Mouse (Mus musculus) B cell, adult 2 months (primary cell): ENCODE data around the gene Olfr1432.
"Not testable (repeated sequence)": the region's sequence is repeated elsewhere in the genome, so short reads cannot be mapped to it uniquely, and the experiment has no call there.

Experiments used
- DNase-seq, 2 experiments: peaks; one replicate each; pipeline ENCODE4 v3.0.0; 2022

Gene Olfr1432

DNA sequence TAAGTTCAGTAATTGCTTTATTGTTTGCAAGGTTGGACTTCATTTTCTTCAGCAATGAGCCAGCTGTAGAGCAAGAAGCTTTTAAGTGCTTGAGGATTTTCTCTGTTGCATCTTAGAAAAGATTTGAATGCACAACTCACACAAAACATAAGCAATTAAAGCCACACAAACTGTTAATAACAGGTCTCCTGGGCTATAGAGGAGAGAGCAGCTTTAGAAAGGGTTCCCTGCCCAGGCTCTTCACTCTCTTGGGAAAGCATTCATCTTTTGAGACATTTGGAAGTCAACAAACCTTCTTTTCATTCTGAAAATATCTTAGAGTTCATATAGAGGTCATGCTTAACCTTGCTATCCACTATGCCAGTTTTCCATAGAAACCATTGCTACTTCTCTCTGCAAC lies at the start of gene Olfr1432:
Gene Olfr1432, minus strand, starts transcription at position 101 of the 400 bp plus-strand sequence.
- DNase-seq = not testable (repeated sequence)

DNA sequence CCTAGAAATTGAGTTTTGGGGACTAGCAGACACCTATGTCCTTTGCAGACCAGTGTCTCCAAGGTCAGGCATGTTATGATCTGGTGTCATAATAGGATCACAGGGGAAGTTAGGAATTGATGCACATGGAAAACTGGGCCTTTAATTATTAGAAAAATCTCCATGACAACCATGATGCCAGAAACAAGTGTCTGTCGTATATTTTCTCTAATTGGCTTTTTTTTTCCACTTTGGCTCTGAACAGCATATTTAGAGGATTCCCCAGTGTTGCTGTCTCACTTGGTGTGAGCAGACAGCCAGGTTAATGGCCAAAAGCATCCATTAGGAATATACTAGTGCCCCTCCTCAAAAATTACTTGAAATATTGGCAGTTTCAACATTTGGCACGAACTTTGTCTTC lies 47.2 kb upstream of the Olfr1432 start, which contains the start of gene Olfr1434:
Gene Olfr1434, plus strand, starts transcription at position 301 of the 400 bp plus-strand sequence.
- DNase-seq = no peak

DNA sequence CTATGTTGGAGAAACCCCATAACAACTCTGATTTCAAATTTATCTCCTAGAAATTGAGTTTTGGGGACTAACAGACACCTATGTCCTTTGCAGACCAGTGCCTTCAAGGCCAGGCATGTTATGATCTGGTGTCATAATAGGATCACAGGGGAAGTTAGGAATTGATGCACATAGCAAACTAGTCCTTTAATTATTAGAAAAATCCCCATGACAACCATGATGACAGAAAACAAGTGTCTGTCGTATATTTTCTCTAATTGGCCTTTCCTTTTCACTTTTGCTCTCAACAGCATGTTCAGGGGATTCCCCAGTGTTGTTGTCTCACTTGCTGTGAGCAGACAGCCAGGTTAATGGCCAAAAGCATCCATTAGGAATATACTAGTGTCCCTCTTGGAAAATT lies 28.3 kb upstream of the Olfr1432 start, which contains the start of gene Olfr235:
Gene Olfr235, plus strand, starts transcription at position 301 of the 400 bp plus-strand sequence.
- no peak for DNase-seq

DNA sequence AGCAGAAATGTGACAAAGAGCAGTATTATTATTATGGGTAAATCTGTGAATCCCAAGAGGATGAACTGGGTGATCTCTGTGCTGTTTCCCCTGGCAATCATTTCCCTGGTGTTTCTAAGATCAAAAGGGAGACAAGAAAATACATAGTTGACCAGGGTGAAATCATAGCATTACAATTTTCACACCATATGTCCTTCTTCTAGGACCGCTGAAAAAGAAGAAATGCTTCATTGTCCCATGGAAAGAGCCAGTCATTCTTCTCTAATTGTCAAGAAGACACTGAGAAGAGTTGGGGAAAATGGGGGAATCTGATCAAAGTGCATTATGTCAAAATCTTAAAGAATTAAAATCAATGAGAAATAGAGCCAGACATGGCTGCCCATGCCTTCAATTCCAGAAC lies 9.2 kb upstream of the Olfr1432 start, which contains the start of gene Olfr262:
Gene Olfr262, minus strand, starts transcription at position 101 of the 400 bp plus-strand sequence.
- no peak for DNase-seq

DNA sequence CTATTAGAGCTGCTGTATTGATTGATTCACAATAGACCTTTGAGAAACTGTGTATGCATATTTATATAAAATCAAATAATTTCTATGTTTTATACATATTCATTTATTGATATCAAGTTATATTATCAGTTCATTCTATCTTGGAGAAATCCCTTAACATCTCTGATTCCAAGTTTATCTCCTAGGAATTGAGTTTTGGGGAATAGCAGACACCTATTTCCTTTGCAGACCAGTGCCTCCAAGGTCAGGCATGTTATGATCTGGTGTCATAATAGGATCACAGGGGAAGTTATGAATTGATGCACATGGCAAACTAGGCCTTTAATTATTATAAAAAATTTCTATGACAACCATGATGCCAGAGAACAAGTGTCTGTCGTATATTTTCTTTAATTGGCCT lies 32.1 kb downstream of the Olfr1432 start, which contains the start of gene Olfr1431:
Gene Olfr1431, plus strand, starts transcription at position 301 of the 400 bp plus-strand sequence.
- no peak for DNase-seq

DNA sequence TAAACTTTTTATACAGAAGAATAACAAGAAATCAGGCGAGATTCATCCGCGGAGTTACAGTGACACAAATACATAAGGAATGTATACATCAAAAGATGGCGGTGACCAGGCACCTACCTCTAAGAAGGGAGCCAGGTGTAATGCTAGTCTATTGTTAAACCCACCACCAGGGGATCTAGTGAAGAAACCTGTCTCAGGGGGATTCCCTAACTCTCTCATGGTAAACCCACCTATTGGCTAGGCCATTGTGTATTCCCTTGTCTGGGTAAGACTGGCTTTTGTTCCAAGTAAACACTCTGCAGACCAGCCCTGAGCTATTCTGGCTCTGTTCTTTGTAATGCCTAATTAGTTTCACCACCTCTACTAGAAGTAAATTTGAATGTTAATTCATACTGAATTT lies 33.3 kb downstream of the Olfr1432 start:
- DNase-seq = not testable (repeated sequence)
